Mouse (Mus musculus) heart, embryonic 14.5 days (tissue): ENCODE results near the gene Adamtsl5. TPM values are rescaled to one million over a fixed set of nuclear protein-coding genes. Genes with fewer than 3 reads are reported as not detected.

Source experiments
- ATAC-seq: fragments of 200-750 bp; cut with Nextera tagmentation; 2 replicates; pipeline ENCODE4 v1.8.0; 2017; ENCODE audit warnings: low read depth, moderate TSS enrichment; ENCODE audit not compliant: insufficient number of reproducible peaks, insufficient read depth, low FRiP score
- H3K27ac ChIP-seq, 2 experiments: fragments of 200-500 bp in 1 of 2; fragments of 300-500 bp in 1 of 2; sonication (generic) in 1 of 2; replicated peaks in 1 of 2; 2 replicates each; pipeline ENCODE4 v1.5.1; 2012 to 2014; ENCODE audit warnings: low read depth in 2 of 2, low read length in 2 of 2, control low read depth in 1 of 2, mild to moderate bottlenecking in 1 of 2, mixed read lengths in 1 of 2; ENCODE audit not compliant: control insufficient read depth in 1 of 2, insufficient read depth in 1 of 2
- H3K27me3 ChIP-seq: fragments of 300-500 bp; sonication (generic); 2 replicates; pipeline ENCODE4 v1.6.1; 2014; ENCODE audit warnings: mild to moderate bottlenecking, low read length, control low read depth; ENCODE audit not compliant: control insufficient read depth, insufficient read depth
- H3K36me3 ChIP-seq: fragments of 300-500 bp; sonication (generic); 2 replicates; pipeline ENCODE4 v1.6.1; 2014; ENCODE audit warnings: mild to moderate bottlenecking, control low read depth, low read length, mixed read lengths; ENCODE audit not compliant: control insufficient read depth, insufficient read depth
- H3K4me1 ChIP-seq, 2 experiments: fragments of 200-500 bp in 1 of 2; fragments of 300-500 bp in 1 of 2; sonication (generic) in 1 of 2; 2 replicates each; pipeline ENCODE4 v1.6.1; 2012 to 2014; ENCODE audit warnings: low read length in 2 of 2, control low read depth in 1 of 2, mixed read lengths in 1 of 2; ENCODE audit not compliant: control insufficient read depth in 2 of 2, insufficient read depth in 2 of 2
- H3K4me2 ChIP-seq: fragments of 300-500 bp; sonication (generic); 2 replicates; pipeline ENCODE4 v1.6.1; 2014; ENCODE audit warnings: mild to moderate bottlenecking, low read length
- H3K4me3 ChIP-seq, 2 experiments: fragments of 200-500 bp in 1 of 2; fragments of 300-500 bp in 1 of 2; sonication (generic) in 1 of 2; 2 replicates each; pipeline ENCODE4 v1.5.1; 2012 to 2014; ENCODE audit warnings: low read length in 2 of 2, mild to moderate bottlenecking in 2 of 2, control low read depth in 1 of 2, low read depth in 1 of 2, moderate library complexity in 1 of 2; ENCODE audit not compliant: control insufficient read depth in 1 of 2, insufficient read depth in 1 of 2
- H3K9ac ChIP-seq: fragments of 300-500 bp; sonication (generic); 2 replicates; pipeline ENCODE4 v1.6.1; 2014; ENCODE audit warnings: mild to moderate bottlenecking, low read length
- H3K9me3 ChIP-seq: fragments of 300-500 bp; sonication (generic); 2 replicates; pipeline ENCODE4 v1.6.1; 2016; ENCODE audit warnings: low read length, control low read depth; ENCODE audit not compliant: control insufficient read depth
- WGBS: fragments of 180-500 bp; shearing (Covaris S2); extraction: QIAGEN DNeasy Blood & Tissue Kit; methylation state at CpG from one replicate; pipeline ENCODE4 v1.1.7; 2014; 5-methylcytosine and 5-hydroxymethylcytosine counted together
- polyA plus RNA-seq: library from polyadenylated mRNA; unstranded; fragments of >200 nt; fragmentation: Nextera tagmentation; extraction: Ambion mirVana; gene quantifications from 2 replicates; pipeline ENCODE4 v1.2.1, GENCODE M21; 2014

The Adamtsl5 gene
- polyA plus RNA-seq, 1 experiment from 2014 or later = 7.8 TPM

DNA sequence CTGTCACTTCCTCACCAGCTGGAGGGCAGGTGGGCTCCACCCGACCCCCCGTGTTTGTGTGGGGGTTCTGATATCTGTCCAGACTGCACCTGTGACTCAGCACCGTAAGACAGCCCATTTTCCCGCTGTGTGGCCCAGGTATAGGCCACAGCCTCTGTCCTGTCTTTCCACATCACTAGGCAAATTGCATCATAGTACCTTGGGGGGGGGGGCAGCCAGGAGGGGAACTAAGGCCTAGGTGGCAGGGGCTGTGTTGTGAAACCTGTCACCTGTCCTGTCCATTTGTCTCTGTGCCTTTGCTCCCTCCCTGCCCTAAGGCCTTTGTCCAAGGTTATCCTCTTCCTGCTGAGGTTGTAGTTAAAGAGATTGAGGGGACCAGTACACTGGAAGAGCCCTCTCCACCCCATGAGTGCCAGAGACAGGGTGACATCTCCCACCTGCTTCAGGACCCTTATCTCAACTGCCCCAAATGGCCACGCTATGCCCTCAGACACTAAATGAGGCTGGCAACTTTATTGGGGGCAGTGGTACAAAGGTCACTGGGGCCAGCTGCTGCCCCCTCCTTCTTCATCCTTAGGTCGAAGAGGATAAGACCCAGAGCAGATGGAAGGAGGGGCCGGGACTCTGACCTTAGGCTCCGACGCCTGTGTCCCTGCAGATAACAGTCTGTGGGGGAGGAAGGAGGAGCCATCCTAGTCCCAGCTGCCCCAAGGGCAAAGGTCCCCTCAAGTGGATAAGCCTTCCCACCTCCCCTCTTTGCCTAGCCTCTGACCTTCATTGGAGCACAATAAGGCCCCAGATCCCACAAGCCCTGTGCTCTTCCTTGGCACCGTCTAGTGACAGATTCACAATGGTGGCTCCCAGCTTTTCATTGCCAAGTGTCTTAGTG is 16.3 kb downstream of the Adamtsl5 start:
- WGBS = 53% methylated on average over 10 of the region's 10 CpGs
- Histone ChIP-seq H3K4me3 (no peak overlapping the region), H3K27me3 (peaks cover 41% of the 10 kb centered on the region), H3K4me2 (no peak overlapping the region), H3K27ac (no peak overlapping the region), H3K4me1 (peaks cover 9 to 18% of the 10 kb centered on the region in 2 experiments; a peak in 3 of 4 replicates), H3K9ac (no peak overlapping the region), H3K36me3 (no peaks in the 10 kb centered on the region), H3K9me3 (no peaks in the 10 kb centered on the region)
- no peak for ATAC-seq

DNA sequence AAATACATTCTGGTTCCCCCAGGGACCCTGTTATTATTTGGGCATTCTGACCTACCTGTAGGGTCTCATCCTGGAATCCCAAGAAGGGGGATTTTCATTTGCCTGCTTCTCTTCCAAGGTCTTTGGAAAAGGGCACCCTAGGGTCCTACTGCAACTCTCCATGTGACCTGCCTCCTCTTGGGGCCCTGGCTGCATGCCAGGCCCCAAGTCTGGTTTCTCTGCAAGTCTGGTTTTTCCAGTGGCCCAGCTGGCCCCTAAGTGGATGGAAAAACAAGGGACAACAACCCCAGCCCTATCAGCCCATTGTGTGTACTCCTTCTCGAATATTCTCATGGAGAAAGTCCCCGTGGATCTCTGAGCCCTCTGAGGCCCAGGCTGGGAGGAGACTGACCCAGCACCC is 17.3 kb downstream of the Adamtsl5 start:
- Histone ChIP-seq H3K27me3 (peaks cover 35% of the 10 kb centered on the region), H3K9me3 (no peaks in the 10 kb centered on the region), H3K9ac (no peak overlapping the region), H3K4me3 (no peak overlapping the region), H3K27ac (no peak overlapping the region), H3K36me3 (no peaks in the 10 kb centered on the region), H3K4me1 (peaks cover 9 to 18% of the 10 kb centered on the region in 2 experiments; a peak in 3 of 4 replicates), H3K4me2 (peak overlapping the region; percentile 85; the same call in 1 of the 2 replicates)
- ATAC-seq = no peak
- 51% methylated on average over 2 of the region's 2 CpGs for WGBS

DNA sequence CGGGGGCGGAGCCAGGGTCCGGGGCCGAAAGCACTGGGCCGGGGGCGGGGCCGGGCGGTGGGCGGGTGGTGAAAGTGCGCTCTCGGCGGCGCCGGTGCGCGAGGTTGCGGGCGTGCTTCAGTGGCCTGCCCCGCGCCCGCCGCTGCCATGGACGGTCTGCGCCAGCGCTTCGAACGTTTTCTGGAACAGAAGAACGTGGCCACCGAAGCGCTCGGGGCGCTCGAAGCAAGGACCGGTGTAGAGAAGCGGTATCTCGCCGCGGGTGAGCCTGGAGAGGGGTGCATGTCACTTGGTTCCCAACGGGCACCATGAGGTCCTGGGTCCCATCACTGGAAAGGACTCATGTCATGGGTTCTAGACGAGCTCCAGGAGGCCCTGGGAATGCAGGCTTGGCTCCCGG is 18.1 kb downstream of the Adamtsl5 start:
- Histone ChIP-seq H3K4me3 (peak overlapping the region; percentile 43 to 51), H3K4me2 (peak overlapping the region; percentile 85), H3K36me3 (no peaks in the 10 kb centered on the region), H3K9me3 (no peaks in the 10 kb centered on the region), H3K4me1 (peaks cover 9 to 18% of the 10 kb centered on the region in 2 experiments; a peak in 3 of 4 replicates), H3K27me3 (peaks cover 29% of the 10 kb centered on the region), H3K9ac (peak overlapping the region; percentile 61), H3K27ac (no peak overlapping the region)
- no peak for ATAC-seq
- WGBS = under 1% methylated on average over 41 of the region's 41 CpGs

DNA sequence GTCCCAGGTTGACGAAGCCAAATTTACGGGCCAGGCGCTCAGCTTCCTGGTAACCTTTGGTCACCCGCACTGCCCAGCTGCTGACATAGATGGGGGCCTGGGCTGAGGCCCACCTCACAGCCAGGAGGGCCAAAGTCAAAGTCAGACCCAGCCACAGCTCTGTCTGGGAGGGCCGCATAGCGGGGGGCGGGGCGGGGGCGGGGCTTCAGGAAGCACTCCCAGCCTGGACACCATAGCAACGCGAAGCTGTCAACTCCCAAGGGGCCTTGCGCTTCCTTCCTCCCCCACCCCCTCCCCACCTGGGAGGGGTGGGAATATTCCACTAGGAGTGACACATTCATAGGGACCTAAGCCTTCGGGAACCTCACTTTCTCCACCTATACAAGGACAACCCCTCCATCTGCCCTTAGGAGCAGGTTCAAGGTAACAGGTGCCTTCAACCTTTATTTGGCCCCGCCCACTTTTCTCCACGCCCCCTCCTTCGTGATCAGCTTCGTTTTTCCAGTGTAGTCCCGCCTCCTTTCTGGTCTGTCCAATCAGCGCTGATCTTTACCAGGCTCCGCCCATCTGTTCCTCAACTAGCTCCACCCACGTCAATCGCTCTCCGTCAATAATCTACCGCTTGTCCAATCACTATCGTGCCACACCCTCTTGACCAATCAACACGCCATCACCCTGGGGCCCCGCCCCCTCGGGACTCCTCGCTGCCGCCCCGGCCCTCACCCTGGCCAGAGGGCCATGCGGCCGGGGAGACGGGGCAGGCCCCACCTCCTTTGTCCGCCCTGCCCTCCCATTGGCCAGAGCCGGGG is 18.7 kb downstream of the Adamtsl5 start, which contains the start of the genes Pcsk4 and Reep6:
TSS of gene Pcsk4 (minus strand) at position 226 of the 809 bp plus-strand sequence.
TSS of gene Reep6 (plus strand) at position 681 of the 809 bp plus-strand sequence.
- Histone ChIP-seq H3K9me3 (no peaks in the 10 kb centered on the region), H3K4me2 (peak within 1 kb of the TSS; percentile 85), H3K4me1 (peaks cover 9 to 18% of the 10 kb centered on the region in 2 experiments; a peak in 3 of 4 replicates), H3K27me3 (peaks cover 30% of the 10 kb centered on the region), H3K9ac (peak within 1 kb of the TSS; percentile 61), H3K4me3 (peak within 1 kb of the TSS; percentile 43 to 51), H3K27ac (no peak within 1 kb of the TSS), H3K36me3 (no peaks in the 10 kb centered on the region)
- WGBS = 6% methylated on average over 36 of the region's 36 CpGs
- peak; percentile 94 for ATAC-seq

DNA sequence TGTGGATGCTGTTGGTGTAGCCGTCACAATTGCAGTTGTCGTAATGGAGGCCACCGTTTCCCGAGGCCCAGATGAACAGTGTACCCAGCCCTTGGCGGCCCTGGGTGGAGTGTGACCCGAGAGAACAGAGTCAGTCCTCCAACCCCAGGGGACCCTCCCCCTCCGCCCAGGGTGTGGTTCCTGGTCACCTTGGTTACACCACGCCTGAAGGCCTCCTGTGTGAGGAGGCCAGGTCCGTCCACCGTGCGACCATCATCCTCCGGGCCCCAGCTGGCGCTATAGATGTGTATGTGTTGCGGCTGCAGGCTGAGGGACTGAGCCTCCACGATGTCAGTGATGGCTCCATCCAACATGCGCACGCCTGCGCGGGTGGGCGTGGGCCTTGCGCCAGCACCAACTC is 23.2 kb downstream of the Adamtsl5 start:
- Histone ChIP-seq H3K4me1 (peaks cover 10 to 21% of the 10 kb centered on the region in 2 experiments), H3K4me3 (no peak overlapping the region), H3K4me2 (no peak overlapping the region), H3K9ac (no peak overlapping the region), H3K27ac (no peak overlapping the region), H3K9me3 (no peaks in the 10 kb centered on the region), H3K36me3 (no peaks in the 10 kb centered on the region), H3K27me3 (peaks cover 5% of the 10 kb centered on the region; the same call in 1 of the 2 replicates)
- WGBS = 81% methylated on average over 21 of the region's 21 CpGs
- no peak for ATAC-seq

DNA sequence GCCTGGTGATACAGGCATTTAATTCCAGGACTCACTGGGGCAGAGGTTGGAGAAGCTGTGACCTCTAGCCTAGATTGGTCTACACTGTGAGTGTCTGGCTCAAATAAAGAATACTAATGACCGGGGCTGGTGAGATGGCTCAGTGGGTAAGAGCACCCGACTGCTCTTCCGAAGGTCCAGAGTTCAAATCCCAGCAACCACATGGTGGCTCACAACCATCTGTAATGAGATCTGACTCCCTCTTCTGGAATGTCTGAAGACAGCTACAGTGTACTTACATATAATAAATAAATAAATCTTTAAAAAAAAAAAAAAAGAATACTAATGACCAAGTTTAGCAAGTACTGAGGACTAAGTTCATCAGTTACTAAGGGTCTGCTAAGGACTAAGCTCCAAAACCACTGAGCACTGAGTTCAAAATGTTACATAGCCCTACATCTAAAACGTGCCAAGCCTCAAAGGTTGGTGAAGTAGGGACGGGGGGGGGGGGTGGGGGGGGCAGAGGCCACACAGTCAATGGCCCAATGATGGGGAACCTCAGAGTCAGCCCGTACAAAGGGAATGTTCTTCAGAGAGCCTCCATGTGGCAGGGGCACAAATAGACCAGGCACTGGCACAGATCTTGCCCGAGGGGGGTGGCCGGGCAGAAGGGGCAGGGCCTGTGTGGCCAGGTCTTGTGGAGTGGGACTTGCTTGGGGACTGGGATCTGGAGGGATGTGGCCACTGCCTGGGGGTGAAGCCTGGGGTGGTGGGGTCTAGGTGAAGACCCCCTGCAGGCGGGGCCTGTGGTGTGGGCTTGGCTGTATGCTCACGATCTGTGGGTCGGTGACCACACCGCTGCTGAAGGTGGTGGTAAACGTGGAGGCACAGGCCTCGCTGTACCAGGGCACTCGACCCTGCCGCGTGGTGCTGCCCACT is 23.8 kb downstream of the Adamtsl5 start:
- H3K9ac ChIP-seq = peak overlapping the region; percentile 72
- peak overlapping the region in 1 of 2 experiments; percentile 60; a peak in 1 of 4 replicates for H3K4me3 ChIP-seq
- H3K27ac ChIP-seq = no peak overlapping the region
- ATAC-seq = no peak
- H3K36me3 ChIP-seq = no peaks in the 10 kb centered on the region
- peaks cover 5% of the 10 kb centered on the region; the same call in 1 of the 2 replicates for H3K27me3 ChIP-seq
- WGBS = 78% methylated on average over 17 of the region's 17 CpGs
- H3K4me2 ChIP-seq = peak overlapping the region; percentile 96
- peaks cover 13 to 21% of the 10 kb centered on the region in 2 experiments for H3K4me1 ChIP-seq
- H3K9me3 ChIP-seq = no peaks in the 10 kb centered on the region
